Mouse (Mus musculus) MEL (cell line): ENCODE measurements around the gene St8sia6. TPM values are rescaled to one million over a fixed set of nuclear protein-coding genes. Genes with fewer than 3 reads are reported as not detected.
A peak's percentile ranks its signal among the peaks of the same experiment; 100 is the strongest.

ENCODE experiments used
- DNase-seq: peaks from one replicate; pipeline ENCODE4 v3.0.0; 2011; ENCODE audit warnings: low read depth, low spot score
- H3K27ac ChIP-seq: 2 replicates; pipeline ENCODE4 v1.5.1; 2012; ENCODE audit warnings: low read depth, mild to moderate bottlenecking, control low read depth, low read length, moderate library complexity; ENCODE audit not compliant: control insufficient read depth
- H3K27me3 ChIP-seq, 2 experiments: fragments of 150-350 bp in 1 of 2; sonication (generic) in 1 of 2; 2 replicates each; pipeline ENCODE4 v1.6.1; 2012; ENCODE audit warnings: low read length in 2 of 2, mild to moderate bottlenecking in 2 of 2, improper control_type of control experiment in 1 of 2, moderate library complexity in 1 of 2; ENCODE audit not compliant: insufficient read depth in 2 of 2, control insufficient read depth in 1 of 2
- H3K36me3 ChIP-seq, 2 experiments: 2 replicates each; pipeline ENCODE4 v1.6.1; 2012 to 2014; ENCODE audit warnings: low read length in 2 of 2, improper control_type of control experiment in 1 of 2, inconsistent platforms in 1 of 2, mild to moderate bottlenecking in 1 of 2; ENCODE audit not compliant: insufficient read depth in 2 of 2, control insufficient read depth in 1 of 2
- H3K4me1 ChIP-seq, 2 experiments: fragments of 150-350 bp in 1 of 2; sonication (generic) in 1 of 2; 2 replicates each; pipeline ENCODE4 v1.6.1; 2012; ENCODE audit warnings: low read length in 2 of 2, improper control_type of control experiment in 1 of 2, mild to moderate bottlenecking in 1 of 2; ENCODE audit not compliant: insufficient read depth in 2 of 2, control insufficient read depth in 1 of 2
- H3K4me3 ChIP-seq, 2 experiments: fragments of 150-350 bp in 1 of 2; sonication (generic) in 1 of 2; 2 replicates each; pipeline ENCODE4 v1.5.1; 2012; ENCODE audit warnings: low read depth in 2 of 2, low read length in 2 of 2, mild to moderate bottlenecking in 2 of 2, moderate library complexity in 2 of 2, control low read depth in 1 of 2, improper control_type of control experiment in 1 of 2; ENCODE audit not compliant: control insufficient read depth in 1 of 2, insufficient read depth in 1 of 2
- H3K79me2 ChIP-seq: 2 replicates; pipeline ENCODE4 v1.6.1; 2012; ENCODE audit warnings: mild to moderate bottlenecking, low read length, moderate library complexity; ENCODE audit not compliant: control insufficient read depth, poor library complexity, insufficient read depth
- H3K9ac ChIP-seq: 2 replicates; pipeline ENCODE4 v1.6.1; 2012; ENCODE audit warnings: low read depth, mild to moderate bottlenecking, control low read depth, low read length, moderate library complexity; ENCODE audit not compliant: control insufficient read depth, poor library complexity, severe bottlenecking
- H3K9me3 ChIP-seq: fragments of 150-350 bp; sonication (generic); replicated peaks from 2 replicates; pipeline ENCODE4 v1.6.1; 2012; ENCODE audit warnings: mild to moderate bottlenecking, low read length, improper control_type of control experiment, moderate library complexity; ENCODE audit not compliant: insufficient read depth
- BHLHE40 ChIP-seq: IDR thresholded peaks from 2 replicates; pipeline ENCODE4 v1.6.1; 2012; ENCODE audit warnings: low read depth, mild to moderate bottlenecking, inconsistent platforms, low read length, improper control_type of control experiment, borderline replicate concordance
- CHD2 ChIP-seq: IDR thresholded peaks from 2 replicates; pipeline ENCODE4 v1.6.1; 2011; ENCODE audit warnings: low read length, improper control_type of control experiment
- CTCF ChIP-seq, 3 experiments: IDR thresholded peaks in 2 of 3; conservative IDR thresholded peaks in 1 of 3; 2 replicates each; pipeline ENCODE4 v1.5.1; 2011 to 2012; ENCODE audit warnings: low read length in 3 of 3, low read depth in 2 of 3, mild to moderate bottlenecking in 2 of 3, improper control_type of control experiment in 1 of 3, inconsistent platforms in 1 of 3, mixed read lengths in 1 of 3, moderate library complexity in 1 of 3; ENCODE audit not compliant: control insufficient read depth in 1 of 3, insufficient read depth in 1 of 3, poor library complexity in 1 of 3, severe bottlenecking in 1 of 3
- GABPA ChIP-seq: IDR thresholded peaks from 2 replicates; pipeline ENCODE4 v1.6.1; 2012; ENCODE audit warnings: low read depth, mild to moderate bottlenecking, inconsistent platforms, low read length, improper control_type of control experiment, moderate library complexity
- GATA1 ChIP-seq: IDR thresholded peaks from 2 replicates; pipeline ENCODE4 v1.6.1; 2011; ENCODE audit warnings: low read depth, low read length, improper control_type of control experiment
- JUND ChIP-seq: IDR thresholded peaks from 2 replicates; pipeline ENCODE4 v1.6.1; 2011; ENCODE audit warnings: low read depth, mild to moderate bottlenecking, improper control_type of control experiment, low read length
- KAT2A ChIP-seq: conservative IDR thresholded peaks from 2 replicates; pipeline ENCODE4 v1.6.1; 2012; ENCODE audit warnings: low read depth, low read length, improper control_type of control experiment, inconsistent platforms
- MAFK ChIP-seq: IDR thresholded peaks from 2 replicates; pipeline ENCODE4 v1.6.1; 2011; ENCODE audit warnings: low read depth, mild to moderate bottlenecking, low read length, improper control_type of control experiment, borderline replicate concordance
- MXI1 ChIP-seq: IDR thresholded peaks from 2 replicates; pipeline ENCODE4 v1.6.1; 2011; ENCODE audit warnings: mild to moderate bottlenecking, low read depth, low read length, improper control_type of control experiment
- MYB ChIP-seq: IDR thresholded peaks from 2 replicates; pipeline ENCODE4 v1.6.1; 2011; ENCODE audit warnings: mild to moderate bottlenecking, low read depth, low read length, improper control_type of control experiment
- NRF1 ChIP-seq: IDR thresholded peaks from 2 replicates; pipeline ENCODE4 v1.6.1; 2014; ENCODE audit warnings: low read depth, mild to moderate bottlenecking, inconsistent platforms, low read length, improper control_type of control experiment, moderate library complexity; ENCODE audit not compliant: poor library complexity, insufficient read depth, severe bottlenecking
- RAD21 ChIP-seq: IDR thresholded peaks from 2 replicates; pipeline ENCODE4 v1.6.1; 2011; ENCODE audit warnings: mild to moderate bottlenecking, low read depth, low read length, improper control_type of control experiment
- SIN3A ChIP-seq: IDR thresholded peaks from 2 replicates; pipeline ENCODE4 v1.6.1; 2012; ENCODE audit warnings: low read length, improper control_type of control experiment, inconsistent platforms
- SMC3 ChIP-seq: IDR thresholded peaks from 2 replicates; pipeline ENCODE4 v1.6.1; 2011; ENCODE audit warnings: low read depth, low read length, improper control_type of control experiment
- TBP ChIP-seq: IDR thresholded peaks from 2 replicates; pipeline ENCODE4 v1.8.0; 2011; ENCODE audit warnings: low read depth, low read length, improper control_type of control experiment
- TCF12 ChIP-seq: IDR thresholded peaks from 2 replicates; pipeline ENCODE4 v1.6.1; 2014; ENCODE audit warnings: low read depth, mild to moderate bottlenecking, inconsistent platforms, low read length, improper control_type of control experiment, moderate library complexity
- ZMIZ1 ChIP-seq: IDR thresholded peaks from 2 replicates; pipeline ENCODE4 v1.6.1; 2012; ENCODE audit warnings: low read depth, mild to moderate bottlenecking, inconsistent platforms, low read length, improper control_type of control experiment, moderate library complexity
- ZNF384 ChIP-seq: IDR thresholded peaks from 2 replicates; pipeline ENCODE4 v1.6.1; 2012; ENCODE audit warnings: low read depth, mild to moderate bottlenecking, inconsistent platforms, low read length, improper control_type of control experiment
- polyA plus RNA-seq, 2 experiments: library from polyadenylated mRNA; stranded (reverse) in 1 of 2; unstranded in 1 of 2; fragments of >175 nt in 1 of 2; fragments of >200 nt in 1 of 2; gene quantifications; 2 replicates each; pipeline versions ENCODE4 v1.2.1 to v1.2.4; 2012; ENCODE audit warnings: low replicate concordance in 2 of 2, low read depth in 1 of 2; ENCODE audit not compliant: insufficient read length in 2 of 2, insufficient read depth in 1 of 2, missing spikeins in 1 of 2
- total RNA-seq: library from RNA; depleted of rRNA; stranded (reverse); fragments of 300-350 nt; gene quantifications from 2 replicates; pipeline ENCODE4 v1.2.3, GENCODE M21; 2012

St8sia6 gene
- total and polyA plus RNA-seq, 3 experiments = not detected

- H3K9me3 ChIP-seq = no peaks in the 10 kb centered on the region
- DNase-seq = peak; percentile 25
- H3K27ac ChIP-seq = no peak overlapping the region
- no peak overlapping the region for H3K4me3 ChIP-seq
- no peaks in the 10 kb centered on the region for H3K79me2 ChIP-seq
- TF ChIP-seq JUND = peak; percentile 88
- no peak for TF ChIP-seq BHLHE40
- no peak overlapping the region for H3K9ac ChIP-seq
- H3K27me3 ChIP-seq = no peaks in the 10 kb centered on the region
- peaks cover 9 to 29% of the 10 kb centered on the region in 2 experiments for H3K4me1 ChIP-seq
- H3K36me3 ChIP-seq = peaks cover 0 to 35% of the 10 kb centered on the region in 2 experiments; a peak in 2 of 4 replicates
These were observed 43.1 kb downstream of the St8sia6 start for GRCm38 (mm10) chr2:13750777-13751176.

DNA sequence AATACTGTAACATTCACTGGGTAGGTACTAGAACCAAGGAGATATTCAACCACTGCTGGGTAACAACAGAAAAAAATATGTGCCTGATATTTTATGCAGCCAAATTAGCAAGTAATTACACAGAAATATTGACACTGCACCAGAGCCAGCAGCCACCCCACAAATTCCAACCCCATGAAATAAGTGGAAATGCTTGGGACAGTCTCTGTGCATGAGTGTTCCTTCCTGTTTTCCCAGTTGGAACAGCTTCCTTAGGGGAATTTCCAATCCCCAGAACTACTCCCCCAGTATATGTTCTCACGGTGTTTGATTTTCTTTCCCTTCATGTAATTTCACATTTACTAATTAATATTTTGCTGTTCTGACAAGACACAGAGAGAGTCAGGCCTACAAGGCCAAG is 43.8 kb downstream of the St8sia6 start:
- H3K9ac ChIP-seq = no peak overlapping the region
- H3K4me3 ChIP-seq = no peak overlapping the region
- no peaks in the 10 kb centered on the region for H3K79me2 ChIP-seq
- no peaks in the 10 kb centered on the region for H3K27me3 ChIP-seq
- H3K9me3 ChIP-seq = no peaks in the 10 kb centered on the region
- peaks cover 0 to 41% of the 10 kb centered on the region in 2 experiments; a peak in 2 of 4 replicates for H3K36me3 ChIP-seq
- no peak overlapping the region for H3K27ac ChIP-seq
- no peak for DNase-seq
- H3K4me1 ChIP-seq = peaks cover 16 to 35% of the 10 kb centered on the region in 2 experiments
- TF ChIP-seq MAFK (no peak), GABPA (no peak), JUND (no peak), CTCF (IDR thresholded peaks at IDR 0.05 in 2 of 3, conservative IDR thresholded peaks at IDR 0.05 in 1 of 3; ENCODE audit: control insufficient read depth in 1 of 3, insufficient read depth in 1 of 3, low read depth in 2 of 3, low read length in 3 of 3, poor library complexity in 1 of 3, severe bottlenecking in 1 of 3) (no peak), TCF12 (no peak), SMC3 (no peak), ZNF384 (no peak), BHLHE40 (no peak), TBP (no peak), CHD2 (no peak), MYB (no peak), KAT2A (no peak), GATA1 (no peak), NRF1 (no peak), RAD21 (no peak), ZMIZ1 (no peak)

- Histone ChIP-seq H3K27me3 (no peaks in the 10 kb centered on the region), H3K9ac (no peak overlapping the region), H3K4me1 (peaks cover 16 to 40% of the 10 kb centered on the region in 2 experiments), H3K79me2 (no peaks in the 10 kb centered on the region), H3K36me3 (peaks cover 0 to 44% of the 10 kb centered on the region in 2 experiments; a peak in 2 of 4 replicates), H3K27ac (no peak overlapping the region), H3K9me3 (no peaks in the 10 kb centered on the region), H3K4me3 (no peak overlapping the region)
- no peak for DNase-seq
- no peak for TF ChIP-seq MXI1
- TF ChIP-seq MAFK = peak; percentile 56; the same call in 1 of the 2 replicates
- no peak for TF ChIP-seq SIN3A
- TF ChIP-seq, all 39 proteins: peak for 1
These were observed 44.7 kb downstream of the St8sia6 start for GRCm38 (mm10) chr2:13749176-13749575.
